Mouse (Mus musculus): Measurements from ENCODE around the gene 5730455P16Rik. TPM values are rescaled to one million over a fixed set of nuclear protein-coding genes. Genes with fewer than 3 reads are reported as not detected.
"Not testable (repeated sequence)": the region's sequence is repeated elsewhere in the genome, so short reads cannot be mapped to it uniquely, and the experiment has no call there.

Gene 5730455P16Rik
- polyA plus RNA-seq, 1 experiment from 2014 or later: 4.1 TPM

DNA sequence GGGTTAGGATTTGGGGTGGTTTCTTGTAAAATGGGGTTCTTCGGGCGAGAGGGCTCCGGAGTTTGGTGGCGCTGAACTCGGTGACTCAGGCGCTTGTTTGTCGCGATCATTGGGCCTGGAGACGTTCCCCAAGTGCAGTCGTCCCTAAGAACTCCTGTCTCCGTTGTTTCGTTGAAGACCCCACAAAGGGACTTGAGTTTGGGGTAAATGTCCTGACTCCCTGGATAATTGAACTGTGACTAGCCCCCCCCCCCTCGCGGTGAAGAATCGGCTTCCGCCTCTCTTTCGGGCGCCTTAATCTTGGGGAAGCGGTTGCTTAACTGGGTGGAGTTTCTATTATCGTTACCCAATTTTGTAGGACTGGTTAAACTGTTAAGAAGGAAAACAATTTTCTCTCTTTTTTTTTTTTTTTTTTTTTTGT, 5.8 kb upstream of the 5730455P16Rik start:
- H3K36me3 ChIP-seq (ENCODE audit: control insufficient read depth, insufficient read depth): peaks cover 14% of the 10 kb centered on the region
- H3K4me3 ChIP-seq (ENCODE audit: low read depth, low read length): peak overlapping the region; percentile 96
- H3K27ac ChIP-seq (ENCODE audit: low read length): peak overlapping the region; percentile 97
- H3K9ac ChIP-seq (ENCODE audit: low read depth, low read length): peak overlapping the region; percentile 96
- peaks cover 22% of the 10 kb centered on the region for H3K4me1 ChIP-seq (ENCODE audit: control insufficient read depth, low read depth, low read length)
- peak; percentile 55 for ATAC-seq (ENCODE audit: low read depth)
- no peaks in the 10 kb centered on the region for H3K27me3 ChIP-seq (ENCODE audit: control insufficient read depth, insufficient read depth, low read depth, low read length)
- under 1% methylated on average over 20 of the region's 20 CpGs for WGBS (ENCODE audit: insufficient replicate concordance)
- H3K9me3 ChIP-seq (replicated peaks; ENCODE audit: control insufficient read depth, low read length): no peaks in the 10 kb centered on the region
- no peak overlapping the region for H3K4me2 ChIP-seq (ENCODE audit: low read depth, low read length)

DNA sequence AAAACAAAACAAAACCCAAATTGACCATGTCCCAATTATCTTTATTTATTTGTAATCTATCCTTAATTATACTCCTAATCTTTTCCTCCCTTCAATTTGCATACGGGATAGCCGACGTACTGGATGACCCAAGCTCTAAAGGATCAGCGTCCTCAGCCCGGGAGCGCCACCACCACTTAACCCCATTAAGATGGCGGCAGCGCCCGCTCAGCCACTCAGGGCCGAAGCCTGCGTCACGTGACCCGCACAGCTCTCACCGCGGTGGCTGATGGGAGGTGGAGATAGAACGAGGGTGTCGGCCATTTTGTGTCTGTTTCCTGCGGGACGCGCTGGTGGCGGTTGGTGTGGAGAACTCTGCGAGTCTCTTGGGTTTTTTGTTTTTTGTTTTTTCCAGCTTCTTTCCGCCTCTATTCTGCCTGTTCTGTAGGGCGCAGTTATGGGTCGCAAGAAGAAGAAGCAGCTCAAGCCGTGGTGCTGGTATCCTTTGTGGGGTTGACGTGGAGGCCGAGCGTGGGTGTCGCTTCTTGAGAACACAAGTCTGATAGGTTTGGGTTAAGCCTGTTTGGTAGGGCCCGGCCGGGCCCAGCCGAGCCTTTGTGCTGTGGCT, 5.3 kb upstream of the 5730455P16Rik start, which contains the start of gene Zfp207:
Gene Zfp207, plus strand, starts transcription at position 261 of the 607 bp plus-strand sequence.
- H3K4me1 ChIP-seq (ENCODE audit: control insufficient read depth, low read depth, low read length): peaks cover 23% of the 10 kb centered on the region
- H3K4me3 ChIP-seq (ENCODE audit: low read depth, low read length): peak within 1 kb of the TSS; percentile 96
- H3K27ac ChIP-seq (ENCODE audit: low read length): peak within 1 kb of the TSS; percentile 97
- 0% methylated on average over 33 of the region's 33 CpGs for WGBS (ENCODE audit: insufficient replicate concordance)
- H3K4me2 ChIP-seq (ENCODE audit: low read depth, low read length): peak within 1 kb of the TSS; percentile 86
- H3K36me3 ChIP-seq (ENCODE audit: control insufficient read depth, insufficient read depth): peaks cover 9% of the 10 kb centered on the region
- H3K9ac ChIP-seq (ENCODE audit: low read depth, low read length): peak within 1 kb of the TSS; percentile 96
- ATAC-seq (ENCODE audit: low read depth): peak; percentile 92
- H3K27me3 ChIP-seq (ENCODE audit: control insufficient read depth, insufficient read depth, low read depth, low read length): no peaks in the 10 kb centered on the region
- no peaks in the 10 kb centered on the region for H3K9me3 ChIP-seq (replicated peaks; ENCODE audit: control insufficient read depth, low read length)

DNA sequence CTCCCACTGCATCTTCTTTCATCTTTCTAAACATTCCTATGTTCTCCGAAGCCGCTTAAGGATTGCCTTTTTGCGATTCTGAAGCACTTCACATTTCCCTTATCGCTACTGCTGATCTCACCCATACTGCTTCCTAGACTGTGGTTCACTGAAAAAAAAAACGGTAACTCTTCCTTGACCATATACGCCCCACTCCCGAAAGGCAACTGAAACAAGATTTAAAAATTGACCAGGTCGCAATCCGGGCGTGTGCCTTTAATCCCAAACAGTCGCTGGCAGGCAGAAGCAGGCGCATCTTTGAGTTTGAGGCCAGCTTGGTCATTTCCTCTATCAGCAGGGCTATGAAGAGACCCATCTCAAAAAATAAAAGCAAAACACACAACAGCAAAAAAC, 4.8 kb upstream of the 5730455P16Rik start:
- Histone ChIP-seq H3K27ac (ENCODE audit: low read length) (peak overlapping the region; percentile 97), H3K36me3 (ENCODE audit: control insufficient read depth, insufficient read depth) (peaks cover 4% of the 10 kb centered on the region), H3K27me3 (ENCODE audit: control insufficient read depth, insufficient read depth, low read depth, low read length) (no peaks in the 10 kb centered on the region), H3K4me2 (ENCODE audit: low read depth, low read length) (peak overlapping the region; percentile 86), H3K9me3 (replicated peaks; ENCODE audit: control insufficient read depth, low read length) (no peaks in the 10 kb centered on the region), H3K9ac (ENCODE audit: low read depth, low read length) (peak overlapping the region; percentile 81), H3K4me1 (ENCODE audit: control insufficient read depth, low read depth, low read length) (peaks cover 24% of the 10 kb centered on the region), H3K4me3 (ENCODE audit: low read depth, low read length) (peak overlapping the region; percentile 96)
- WGBS (ENCODE audit: insufficient replicate concordance): under 1% methylated on average over 12 of the region's 12 CpGs
- ATAC-seq (ENCODE audit: low read depth): peak; percentile 22

DNA sequence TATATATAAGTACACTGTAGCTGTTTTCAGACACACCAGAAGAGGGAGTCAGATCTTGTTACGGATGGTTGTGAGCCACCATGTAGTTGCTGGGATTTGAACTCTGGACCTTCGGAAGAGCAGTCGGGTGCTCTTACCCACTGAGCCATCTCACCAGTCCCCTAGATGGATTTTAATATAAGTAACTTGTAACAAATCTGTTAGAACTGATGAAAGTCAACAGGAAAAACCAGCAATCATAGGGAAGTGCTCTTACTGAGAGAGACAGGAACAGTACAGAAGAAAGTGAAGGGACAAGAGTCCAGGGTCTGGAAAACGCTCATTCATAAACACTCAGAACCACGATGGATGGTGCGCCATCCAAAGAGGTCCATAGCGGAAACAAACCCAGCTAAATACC, 1.4 kb upstream of the 5730455P16Rik start:
- H3K4me2 ChIP-seq (ENCODE audit: low read depth, low read length); H3K4me3 ChIP-seq (ENCODE audit: low read depth, low read length); H3K9me3 ChIP-seq (replicated peaks; ENCODE audit: control insufficient read depth, low read length); H3K9ac ChIP-seq (ENCODE audit: low read depth, low read length); H3K27ac ChIP-seq (ENCODE audit: low read length); H3K36me3 ChIP-seq (ENCODE audit: control insufficient read depth, insufficient read depth); ATAC-seq (ENCODE audit: low read depth); H3K27me3 ChIP-seq (ENCODE audit: control insufficient read depth, insufficient read depth, low read depth, low read length): not testable (repeated sequence)
- WGBS (ENCODE audit: insufficient replicate concordance): 87% methylated on average over 7 of the region's 7 CpGs
- peaks cover 19% of the 10 kb centered on the region for H3K4me1 ChIP-seq (ENCODE audit: control insufficient read depth, low read depth, low read length)

DNA sequence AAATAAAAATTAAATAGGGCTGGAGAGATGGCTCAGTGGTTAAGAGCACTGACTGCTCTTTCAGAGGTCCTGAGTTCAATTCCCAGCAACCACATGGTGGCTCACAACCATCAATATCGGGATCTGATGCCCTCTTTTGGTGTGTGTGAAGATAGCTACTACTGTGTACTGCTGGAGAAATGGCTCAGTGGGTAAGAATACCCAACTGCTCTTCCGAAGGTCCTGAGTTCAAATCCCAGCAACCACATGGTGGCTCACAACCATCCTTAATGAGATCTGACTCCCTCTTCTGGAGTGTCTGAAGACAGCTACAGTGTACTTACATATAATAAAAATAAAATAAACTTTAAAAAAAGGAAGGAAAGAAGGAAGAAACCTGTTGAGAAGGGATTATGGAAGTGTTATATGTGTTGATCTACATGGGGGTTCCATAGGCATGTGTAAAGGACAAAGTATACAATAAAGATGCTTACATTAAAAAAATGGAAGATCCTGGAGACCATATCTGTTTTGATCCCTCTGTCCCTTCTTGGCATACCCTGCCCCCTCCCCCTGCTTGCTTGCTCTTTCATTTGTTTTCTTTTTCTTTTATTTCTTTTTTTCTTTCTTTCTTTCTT, 726 bp upstream of the 5730455P16Rik start:
- H3K27ac ChIP-seq (ENCODE audit: low read length): peak overlapping the region; percentile 75
- H3K9ac ChIP-seq (ENCODE audit: low read depth, low read length): peak overlapping the region; percentile 94
- not testable (repeated sequence) for H3K36me3 ChIP-seq (ENCODE audit: control insufficient read depth, insufficient read depth); ATAC-seq (ENCODE audit: low read depth); H3K9me3 ChIP-seq (replicated peaks; ENCODE audit: control insufficient read depth, low read length); H3K27me3 ChIP-seq (ENCODE audit: control insufficient read depth, insufficient read depth, low read depth, low read length)
- H3K4me3 ChIP-seq (ENCODE audit: low read depth, low read length): peak overlapping the region; percentile 87
- H3K4me2 ChIP-seq (ENCODE audit: low read depth, low read length): peak overlapping the region; percentile 94
- WGBS (ENCODE audit: insufficient replicate concordance): 51% methylated on average over 2 of the region's 2 CpGs
- peaks cover 19% of the 10 kb centered on the region for H3K4me1 ChIP-seq (ENCODE audit: control insufficient read depth, low read depth, low read length)

DNA sequence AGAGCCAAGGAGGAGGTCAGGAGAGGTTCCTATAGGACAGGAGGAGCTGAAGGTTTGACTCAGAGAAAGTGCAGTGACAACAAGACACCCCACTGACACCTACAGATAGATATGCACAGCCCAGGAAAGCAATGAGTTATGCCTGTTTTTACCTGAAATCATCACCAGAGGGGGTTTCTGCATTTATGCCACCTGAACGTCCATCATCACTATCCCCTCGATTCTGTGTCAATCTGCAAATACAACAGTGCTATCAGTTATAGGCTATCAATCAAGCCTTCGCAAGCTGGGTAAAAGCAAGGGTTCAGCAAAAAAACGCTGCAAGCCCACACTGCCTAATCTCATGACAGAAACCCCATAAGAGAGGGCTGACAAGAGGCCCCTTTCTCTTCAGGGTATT, 1.2 kb downstream of the 5730455P16Rik start:
- H3K9ac ChIP-seq (ENCODE audit: low read depth, low read length): no peak overlapping the region
- H3K4me2 ChIP-seq (ENCODE audit: low read depth, low read length): peak overlapping the region; percentile 94; the same call in 1 of the 2 replicates
- no peak overlapping the region for H3K4me3 ChIP-seq (ENCODE audit: low read depth, low read length)
- H3K9me3 ChIP-seq (replicated peaks; ENCODE audit: control insufficient read depth, low read length): no peaks in the 10 kb centered on the region
- peaks cover 5% of the 10 kb centered on the region; the same call in 1 of the 2 replicates for H3K36me3 ChIP-seq (ENCODE audit: control insufficient read depth, insufficient read depth)
- WGBS (ENCODE audit: insufficient replicate concordance): 41% methylated on average over 4 of the region's 4 CpGs
- ATAC-seq (ENCODE audit: low read depth): no peak
- H3K4me1 ChIP-seq (ENCODE audit: control insufficient read depth, low read depth, low read length): peaks cover 10% of the 10 kb centered on the region
- no peaks in the 10 kb centered on the region for H3K27me3 ChIP-seq (ENCODE audit: control insufficient read depth, insufficient read depth, low read depth, low read length)
- no peak overlapping the region for H3K27ac ChIP-seq (ENCODE audit: low read length)

DNA sequence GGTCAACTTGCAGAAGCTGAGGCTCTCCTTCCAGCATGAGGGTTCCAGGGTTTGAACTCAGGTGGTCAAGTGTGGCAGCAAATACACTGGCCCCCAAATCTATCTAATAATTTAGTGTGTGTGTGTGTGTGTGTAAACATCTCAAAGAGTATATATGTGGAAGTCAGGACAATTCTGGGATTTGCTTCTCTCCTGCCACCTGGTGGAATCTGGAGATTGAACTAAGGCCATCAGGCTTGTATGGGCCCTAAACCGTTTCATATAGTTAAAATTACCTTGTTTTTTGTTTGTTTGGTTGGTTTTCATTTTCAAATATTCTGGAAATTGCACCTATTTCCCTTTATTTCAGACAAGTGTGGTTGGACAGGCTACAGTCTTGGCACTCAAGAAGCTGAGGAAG, 8.9 kb downstream of the 5730455P16Rik start:
- no peaks in the 10 kb centered on the region for H3K9me3 ChIP-seq (replicated peaks; ENCODE audit: control insufficient read depth, low read length)
- ATAC-seq (ENCODE audit: low read depth): no peak
- WGBS (ENCODE audit: insufficient replicate concordance): 83% methylated on average over 1 of the region's 1 CpGs
- no peak overlapping the region for H3K4me2 ChIP-seq (ENCODE audit: low read depth, low read length)
- no peak overlapping the region for H3K4me3 ChIP-seq (ENCODE audit: low read depth, low read length)
- H3K9ac ChIP-seq (ENCODE audit: low read depth, low read length): no peak overlapping the region
- H3K27ac ChIP-seq (ENCODE audit: low read length): no peak overlapping the region
- H3K36me3 ChIP-seq (ENCODE audit: control insufficient read depth, insufficient read depth): peaks cover 7% of the 10 kb centered on the region
- H3K4me1 ChIP-seq (ENCODE audit: control insufficient read depth, low read depth, low read length): no peaks in the 10 kb centered on the region
- H3K27me3 ChIP-seq (ENCODE audit: control insufficient read depth, insufficient read depth, low read depth, low read length): no peaks in the 10 kb centered on the region

DNA sequence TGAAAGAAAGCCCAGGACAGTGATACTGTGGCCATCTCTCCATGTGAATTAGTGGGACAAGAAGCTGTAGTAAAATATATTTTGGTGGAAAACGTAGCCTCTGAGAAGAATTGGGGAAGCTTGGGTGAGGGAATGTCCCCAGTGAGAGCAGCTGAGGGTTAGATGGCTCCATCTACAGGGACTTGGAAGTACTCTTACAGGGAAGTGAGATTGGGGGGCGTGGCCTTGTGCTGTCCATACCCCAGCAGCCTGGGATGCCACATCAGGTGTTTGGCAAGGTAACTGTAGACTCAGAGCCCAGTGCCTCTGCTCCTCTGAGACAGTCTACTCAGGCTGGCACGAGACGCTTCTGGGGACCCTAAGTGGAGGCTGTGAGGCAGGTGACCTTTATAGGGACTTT, 23.0 kb downstream of the 5730455P16Rik start:
- no peaks in the 10 kb centered on the region for H3K27me3 ChIP-seq (ENCODE audit: control insufficient read depth, insufficient read depth, low read depth, low read length)
- H3K4me3 ChIP-seq (ENCODE audit: low read depth, low read length): no peak overlapping the region
- no peaks in the 10 kb centered on the region for H3K4me1 ChIP-seq (ENCODE audit: control insufficient read depth, low read depth, low read length)
- H3K9ac ChIP-seq (ENCODE audit: low read depth, low read length): no peak overlapping the region
- no peak for ATAC-seq (ENCODE audit: low read depth)
- no peak overlapping the region for H3K27ac ChIP-seq (ENCODE audit: low read length)
- H3K4me2 ChIP-seq (ENCODE audit: low read depth, low read length): no peak overlapping the region
- H3K9me3 ChIP-seq (replicated peaks; ENCODE audit: control insufficient read depth, low read length): no peaks in the 10 kb centered on the region
- no peaks in the 10 kb centered on the region for H3K36me3 ChIP-seq (ENCODE audit: control insufficient read depth, insufficient read depth)
- WGBS (ENCODE audit: insufficient replicate concordance): 32% methylated on average over 4 of the region's 4 CpGs

DNA sequence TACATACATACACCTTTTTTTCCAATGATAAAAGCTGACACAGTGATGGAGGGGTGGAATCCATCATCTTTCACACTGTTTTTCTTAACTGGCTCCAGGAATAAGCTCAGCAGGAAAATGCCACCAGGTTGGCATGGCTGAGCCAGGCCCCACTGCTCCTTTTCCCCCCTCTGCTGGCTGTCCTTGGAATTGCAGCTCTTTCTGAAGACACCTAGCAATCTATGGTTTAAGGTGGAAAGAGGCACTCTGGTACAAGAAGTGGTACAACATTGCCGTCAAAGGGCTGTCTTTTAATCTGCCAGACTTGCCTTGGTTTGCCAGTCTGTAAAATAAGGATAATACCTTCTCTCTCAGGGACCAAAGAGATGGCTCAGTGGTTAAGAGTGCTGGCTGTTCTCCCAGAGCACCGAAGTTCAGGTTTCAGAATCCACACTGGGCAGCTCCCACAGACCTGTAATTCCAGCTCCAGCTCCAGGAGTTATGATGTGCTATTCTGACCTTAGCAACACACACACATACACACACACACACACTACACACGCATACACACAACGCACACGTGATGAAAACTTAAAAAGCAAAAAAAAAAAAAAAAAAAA, 25.9 kb downstream of the 5730455P16Rik start:
- Histone ChIP-seq H3K36me3 (ENCODE audit: control insufficient read depth, insufficient read depth) (no peaks in the 10 kb centered on the region), H3K4me1 (ENCODE audit: control insufficient read depth, low read depth, low read length) (no peaks in the 10 kb centered on the region), H3K4me3 (ENCODE audit: low read depth, low read length) (no peak overlapping the region), H3K4me2 (ENCODE audit: low read depth, low read length) (no peak overlapping the region), H3K9me3 (replicated peaks; ENCODE audit: control insufficient read depth, low read length) (no peaks in the 10 kb centered on the region), H3K9ac (ENCODE audit: low read depth, low read length) (no peak overlapping the region), H3K27ac (ENCODE audit: low read length) (no peak overlapping the region), H3K27me3 (ENCODE audit: control insufficient read depth, insufficient read depth, low read depth, low read length) (no peaks in the 10 kb centered on the region)
- 65% methylated on average over 5 of the region's 5 CpGs for WGBS (ENCODE audit: insufficient replicate concordance)
- no peak for ATAC-seq (ENCODE audit: low read depth)
